Mouse (Mus musculus): ENCODE data around the gene Nhsl2. TPM values are rescaled to one million over a fixed set of nuclear protein-coding genes. Genes with fewer than 3 reads are reported as not detected.

Gene Nhsl2
- polyA plus RNA-seq, 1 experiment from 2014 or later, result 17.2 TPM

GRCm38 (mm10) chrX:101979267-101979666 is 130.1 kb downstream of the Nhsl2 start:
- Histone ChIP-seq H3K27me3 (ENCODE audit: control insufficient read depth, insufficient read depth, low read length) (no peaks in the 10 kb centered on the region), H3K4me2 (peak overlapping the region; percentile 27; the same call in 1 of the 2 replicates), H3K27ac (ENCODE audit: low read depth, low read length) (peak overlapping the region; percentile 79), H3K4me1 (ENCODE audit: control insufficient read depth, insufficient read depth, low read length) (peaks cover 10% of the 10 kb centered on the region; the same call in 1 of the 2 replicates), H3K9ac (ENCODE audit: low read depth, low read length) (no peak overlapping the region), H3K4me3 (ENCODE audit: low read depth, low read length) (no peak overlapping the region), H3K9me3 (replicated peaks; ENCODE audit: control insufficient read depth, low read length) (no peaks in the 10 kb centered on the region), H3K36me3 (ENCODE audit: control insufficient read depth, insufficient read depth, low read length) (no peaks in the 10 kb centered on the region)
- WGBS (ENCODE audit: insufficient replicate concordance), result 38% methylated on average over 5 of the region's 5 CpGs
- peak; percentile 74 for ATAC-seq (replicated peaks; ENCODE audit: insufficient number of reproducible peaks, low FRiP score, low TSS enrichment)

GRCm38 (mm10) chrX:101980586-101980985 is 131.4 kb downstream of the Nhsl2 start:
- H3K4me2 ChIP-seq, result no peak overlapping the region
- H3K4me3 ChIP-seq (ENCODE audit: low read depth, low read length), result no peak overlapping the region
- H3K36me3 ChIP-seq (ENCODE audit: control insufficient read depth, insufficient read depth, low read length), result no peaks in the 10 kb centered on the region
- ATAC-seq (replicated peaks; ENCODE audit: insufficient number of reproducible peaks, low FRiP score, low TSS enrichment), result no peak
- H3K27ac ChIP-seq (ENCODE audit: low read depth, low read length), result no peak overlapping the region
- H3K4me1 ChIP-seq (ENCODE audit: control insufficient read depth, insufficient read depth, low read length), result peaks cover 14% of the 10 kb centered on the region
- H3K9ac ChIP-seq (ENCODE audit: low read depth, low read length), result no peak overlapping the region
- no peaks in the 10 kb centered on the region for H3K9me3 ChIP-seq (replicated peaks; ENCODE audit: control insufficient read depth, low read length)
- 80% methylated on average over 2 of the region's 2 CpGs for WGBS (ENCODE audit: insufficient replicate concordance)
- no peaks in the 10 kb centered on the region for H3K27me3 ChIP-seq (ENCODE audit: control insufficient read depth, insufficient read depth, low read length)

GRCm38 (mm10) chrX:101981450-101981849 is 132.3 kb downstream of the Nhsl2 start:
- no peak overlapping the region for H3K4me2 ChIP-seq
- H3K4me1 ChIP-seq (ENCODE audit: control insufficient read depth, insufficient read depth, low read length), result peaks cover 14% of the 10 kb centered on the region
- no peak overlapping the region for H3K27ac ChIP-seq (ENCODE audit: low read depth, low read length)
- no peaks in the 10 kb centered on the region for H3K27me3 ChIP-seq (ENCODE audit: control insufficient read depth, insufficient read depth, low read length)
- 40% methylated on average over 2 of the region's 2 CpGs for WGBS (ENCODE audit: insufficient replicate concordance)
- H3K9ac ChIP-seq (ENCODE audit: low read depth, low read length), result no peak overlapping the region
- no peaks in the 10 kb centered on the region for H3K36me3 ChIP-seq (ENCODE audit: control insufficient read depth, insufficient read depth, low read length)
- H3K9me3 ChIP-seq (replicated peaks; ENCODE audit: control insufficient read depth, low read length), result no peaks in the 10 kb centered on the region
- no peak overlapping the region for H3K4me3 ChIP-seq (ENCODE audit: low read depth, low read length)
- no peak for ATAC-seq (replicated peaks; ENCODE audit: insufficient number of reproducible peaks, low FRiP score, low TSS enrichment)

GRCm38 (mm10) chrX:101983638-101984037 is 134.5 kb downstream of the Nhsl2 start:
- H3K9ac ChIP-seq (ENCODE audit: low read depth, low read length), result no peak overlapping the region
- WGBS (ENCODE audit: insufficient replicate concordance), result 30% methylated on average over 6 of the region's 6 CpGs
- peaks cover 12% of the 10 kb centered on the region for H3K4me1 ChIP-seq (ENCODE audit: control insufficient read depth, insufficient read depth, low read length)
- ATAC-seq (replicated peaks; ENCODE audit: insufficient number of reproducible peaks, low FRiP score, low TSS enrichment), result no peak
- H3K27ac ChIP-seq (ENCODE audit: low read depth, low read length), result 0 out of 2 replicates have a peak overlapping the region, but pooled peaks have one; percentile 29
- no peak overlapping the region for H3K4me2 ChIP-seq
- H3K36me3 ChIP-seq (ENCODE audit: control insufficient read depth, insufficient read depth, low read length), result no peaks in the 10 kb centered on the region
- H3K9me3 ChIP-seq (replicated peaks; ENCODE audit: control insufficient read depth, low read length), result no peaks in the 10 kb centered on the region
- H3K4me3 ChIP-seq (ENCODE audit: low read depth, low read length), result no peak overlapping the region
- H3K27me3 ChIP-seq (ENCODE audit: control insufficient read depth, insufficient read depth, low read length), result no peaks in the 10 kb centered on the region

- no peaks in the 10 kb centered on the region for H3K27me3 ChIP-seq (ENCODE audit: control insufficient read depth, insufficient read depth, low read length)
- H3K4me2 ChIP-seq, result no peak overlapping the region
- ATAC-seq (replicated peaks; ENCODE audit: insufficient number of reproducible peaks, low FRiP score, low TSS enrichment), result no peak
- WGBS (ENCODE audit: insufficient replicate concordance), result 52% methylated on average over 9 of the region's 9 CpGs
- H3K27ac ChIP-seq (ENCODE audit: low read depth, low read length), result no peak overlapping the region
- no peaks in the 10 kb centered on the region for H3K9me3 ChIP-seq (replicated peaks; ENCODE audit: control insufficient read depth, low read length)
- H3K4me3 ChIP-seq (ENCODE audit: low read depth, low read length), result no peak overlapping the region
- no peaks in the 10 kb centered on the region for H3K36me3 ChIP-seq (ENCODE audit: control insufficient read depth, insufficient read depth, low read length)
- no peak overlapping the region for H3K9ac ChIP-seq (ENCODE audit: low read depth, low read length)
- peaks cover 11% of the 10 kb centered on the region; the same call in 1 of the 2 replicates for H3K4me1 ChIP-seq (ENCODE audit: control insufficient read depth, insufficient read depth, low read length)
Measured at GRCm38 (mm10) chrX:101986657-101987367, 137.6 kb downstream of the Nhsl2 start.

- peaks cover 5% of the 10 kb centered on the region; the same call in 1 of the 2 replicates for H3K4me1 ChIP-seq (ENCODE audit: control insufficient read depth, insufficient read depth, low read length)
- ATAC-seq (replicated peaks; ENCODE audit: insufficient number of reproducible peaks, low FRiP score, low TSS enrichment), result no peak
- H3K27ac ChIP-seq (ENCODE audit: low read depth, low read length), result peak overlapping the region; percentile 77
- H3K36me3 ChIP-seq (ENCODE audit: control insufficient read depth, insufficient read depth, low read length), result no peaks in the 10 kb centered on the region
- no peak overlapping the region for H3K4me3 ChIP-seq (ENCODE audit: low read depth, low read length)
- no peaks in the 10 kb centered on the region for H3K27me3 ChIP-seq (ENCODE audit: control insufficient read depth, insufficient read depth, low read length)
- H3K4me2 ChIP-seq, result no peak overlapping the region
- 30% methylated on average over 12 of the region's 12 CpGs for WGBS (ENCODE audit: insufficient replicate concordance)
- H3K9ac ChIP-seq (ENCODE audit: low read depth, low read length), result no peak overlapping the region
- no peaks in the 10 kb centered on the region for H3K9me3 ChIP-seq (replicated peaks; ENCODE audit: control insufficient read depth, low read length)
Measured at GRCm38 (mm10) chrX:101993841-101994571, 144.8 kb downstream of the Nhsl2 start.

GRCm38 (mm10) chrX:101996726-101997125 is 147.5 kb downstream of the Nhsl2 start:
- Histone ChIP-seq H3K36me3 (ENCODE audit: control insufficient read depth, insufficient read depth, low read length) (no peaks in the 10 kb centered on the region), H3K9me3 (replicated peaks; ENCODE audit: control insufficient read depth, low read length) (no peaks in the 10 kb centered on the region), H3K4me2 (no peak overlapping the region), H3K27me3 (ENCODE audit: control insufficient read depth, insufficient read depth, low read length) (no peaks in the 10 kb centered on the region), H3K4me1 (ENCODE audit: control insufficient read depth, insufficient read depth, low read length) (peaks cover 5% of the 10 kb centered on the region; the same call in 1 of the 2 replicates), H3K27ac (ENCODE audit: low read depth, low read length) (no peak overlapping the region), H3K9ac (ENCODE audit: low read depth, low read length) (no peak overlapping the region), H3K4me3 (ENCODE audit: low read depth, low read length) (no peak overlapping the region)
- ATAC-seq (replicated peaks; ENCODE audit: insufficient number of reproducible peaks, low FRiP score, low TSS enrichment), result no peak
- WGBS (ENCODE audit: insufficient replicate concordance), result 80% methylated on average over 2 of the region's 2 CpGs

- Histone ChIP-seq H3K27me3 (ENCODE audit: control insufficient read depth, insufficient read depth, low read length) (peaks cover 19% of the 10 kb centered on the region), H3K4me3 (ENCODE audit: low read depth, low read length) (peak overlapping the region; percentile 42), H3K4me1 (ENCODE audit: control insufficient read depth, insufficient read depth, low read length) (peaks cover 11% of the 10 kb centered on the region), H3K4me2 (peak overlapping the region; percentile 66), H3K27ac (ENCODE audit: low read depth, low read length) (peak overlapping the region; percentile 80), H3K9me3 (replicated peaks; ENCODE audit: control insufficient read depth, low read length) (no peaks in the 10 kb centered on the region), H3K9ac (ENCODE audit: low read depth, low read length) (no peak overlapping the region), H3K36me3 (ENCODE audit: control insufficient read depth, insufficient read depth, low read length) (no peaks in the 10 kb centered on the region)
- no peak for ATAC-seq (replicated peaks; ENCODE audit: insufficient number of reproducible peaks, low FRiP score, low TSS enrichment)
- WGBS (ENCODE audit: insufficient replicate concordance), result 22% methylated on average over 20 of the region's 20 CpGs
Measured at GRCm38 (mm10) chrX:102003632-102004315, 154.6 kb downstream of the Nhsl2 start.

Measured in heart, embryonic 11.5 days (tissue).